Mouse (Mus musculus) liver, adult 2 months (tissue): ENCODE results near the gene Abt1.

Source experiments
- CTCF ChIP-seq: fragments of 200-500 bp; IDR thresholded peaks from 2 replicates; pipeline ENCODE4 v1.5.1; 2011; ENCODE audit warnings: low read depth, low read length, control low read depth
- POLR2A ChIP-seq: fragments of 200-500 bp; IDR thresholded peaks from 2 replicates; pipeline ENCODE4 v1.6.1; 2011; ENCODE audit warnings: low read length, control low read depth; ENCODE audit not compliant: insufficient read depth; ENCODE audit errors: extremely low read depth

GRCm38 (mm10) chr13:23396246-23396703, 27.4 kb downstream of the Abt1 start:
- no peak for TF ChIP-seq CTCF
- TF ChIP-seq POLR2A, result no peak
